Mouse (Mus musculus) thymus, adult 2 months (tissue): ENCODE results near the gene Slc39a7. TPM values are rescaled to one million over a fixed set of nuclear protein-coding genes. Genes with fewer than 3 reads are reported as not detected.

Source experiments
- DNase-seq: peaks from one replicate; pipeline ENCODE4 v3.0.0; 2021
- H3K27ac ChIP-seq: fragments of 200-500 bp; 2 replicates; pipeline ENCODE4 v1.5.1; 2012; ENCODE audit warnings: low read length, control low read depth; ENCODE audit not compliant: control insufficient read depth, insufficient read depth
- H3K27me3 ChIP-seq: fragments of 200-500 bp; 2 replicates; pipeline ENCODE4 v1.6.1; 2012; ENCODE audit warnings: mild to moderate bottlenecking, low read length, moderate library complexity, mixed read lengths; ENCODE audit not compliant: control insufficient read depth, insufficient read depth
- H3K36me3 ChIP-seq: fragments of 200-500 bp; 2 replicates; pipeline ENCODE4 v1.6.1; 2012; ENCODE audit warnings: mild to moderate bottlenecking, low read length, moderate library complexity; ENCODE audit not compliant: control insufficient read depth, insufficient read depth
- H3K4me1 ChIP-seq: fragments of 200-500 bp; replicated peaks from 2 replicates; pipeline ENCODE4 v1.6.1; 2012; ENCODE audit warnings: low read length; ENCODE audit not compliant: control insufficient read depth, insufficient read depth
- H3K4me3 ChIP-seq: fragments of 200-500 bp; 2 replicates; pipeline ENCODE4 v1.5.1; 2012; ENCODE audit warnings: mild to moderate bottlenecking, low read length, control low read depth, moderate library complexity; ENCODE audit not compliant: control insufficient read depth, insufficient read depth
- CTCF ChIP-seq: fragments of 200-500 bp; IDR thresholded peaks from 2 replicates; pipeline ENCODE4 v1.5.1; 2012; ENCODE audit warnings: mild to moderate bottlenecking, control low read depth, low read length, moderate library complexity, borderline replicate concordance; ENCODE audit not compliant: control insufficient read depth, poor library complexity, insufficient read depth; ENCODE audit errors: extremely low read depth
- POLR2A ChIP-seq: fragments of 200-500 bp; IDR thresholded peaks from 2 replicates; pipeline ENCODE4 v1.6.1; 2012; ENCODE audit warnings: mild to moderate bottlenecking, low read length, control low read depth, moderate library complexity; ENCODE audit not compliant: control insufficient read depth, poor library complexity, insufficient read depth; ENCODE audit errors: extremely low read depth
- WGBS: fragments of 180-500 bp; shearing (Covaris S2); methylation state at CpG from one replicate; pipeline ENCODE4 v1.1.7; 2018; 5-methylcytosine and 5-hydroxymethylcytosine counted together
- polyA plus RNA-seq: library from polyadenylated mRNA; depleted of rRNA; stranded (reverse); fragments of >200 nt; gene quantifications from 2 replicates; pipeline ENCODE4 v1.2.3, GENCODE M21; 2012

Gene Slc39a7
- polyA plus RNA-seq, 1 experiment = 195 TPM

- H3K4me1 ChIP-seq = peaks cover 7% of the 10 kb centered on the region
- no peak overlapping the region for H3K27ac ChIP-seq
- no peaks in the 10 kb centered on the region for H3K27me3 ChIP-seq
- TF ChIP-seq POLR2A = no peak
- TF ChIP-seq CTCF = no peak
- WGBS = 45% methylated on average over 3 of the region's 3 CpGs
- no peak overlapping the region for H3K4me3 ChIP-seq
- no peaks in the 10 kb centered on the region for H3K36me3 ChIP-seq
- no peak for DNase-seq
Measured at GRCm38 (mm10) chr17:34068864-34069263, 37.4 kb upstream of the Slc39a7 start.

GRCm38 (mm10) chr17:34057224-34057623 is 25.7 kb upstream of the Slc39a7 start:
- Histone ChIP-seq H3K27me3 (no peaks in the 10 kb centered on the region), H3K4me3 (no peak overlapping the region), H3K4me1 (peaks cover 5% of the 10 kb centered on the region; the same call in 1 of the 2 replicates), H3K27ac (no peak overlapping the region), H3K36me3 (no peaks in the 10 kb centered on the region)
- 46% methylated on average over 7 of the region's 7 CpGs for WGBS
- TF ChIP-seq POLR2A (no peak), CTCF (no peak)
- no peak for DNase-seq

DNA sequence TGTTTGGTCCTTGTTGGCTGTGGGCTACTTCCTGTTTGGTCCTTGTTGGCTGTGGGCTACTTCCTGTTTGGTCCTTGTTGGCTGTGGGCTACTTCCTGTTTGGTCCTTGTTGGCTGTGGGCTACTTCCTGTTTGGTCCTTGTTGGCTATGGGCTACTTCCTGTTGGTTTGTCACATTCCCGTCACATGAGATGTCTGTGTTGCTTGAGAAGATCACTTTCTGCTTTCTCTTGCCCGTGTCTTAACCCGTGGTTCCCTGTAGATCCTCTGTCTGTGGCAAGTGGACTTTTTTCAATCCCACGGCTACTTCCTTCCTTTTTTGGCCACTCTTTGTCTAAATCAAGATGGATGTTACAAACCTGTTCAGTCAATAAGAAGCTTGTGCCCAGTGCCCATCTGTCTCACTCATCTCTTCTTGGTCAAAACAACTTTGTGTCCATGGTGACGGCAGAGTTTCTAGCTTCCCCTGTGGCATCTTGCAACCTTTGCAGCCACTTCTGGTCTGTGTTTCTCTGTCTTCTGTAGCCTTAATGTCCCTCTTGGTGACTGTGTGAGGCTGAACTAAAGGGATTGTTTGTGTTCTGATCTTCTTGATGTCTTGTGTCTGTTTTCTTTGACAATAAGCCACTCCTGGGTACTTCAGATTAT is 16.0 kb upstream of the Slc39a7 start:
- no peak for DNase-seq
- Histone ChIP-seq H3K36me3 (no peaks in the 10 kb centered on the region), H3K4me1 (peaks cover 5% of the 10 kb centered on the region), H3K27me3 (no peaks in the 10 kb centered on the region), H3K4me3 (no peak overlapping the region), H3K27ac (no peak overlapping the region; the same call in 1 of the 2 replicates)
- 60% methylated on average over 5 of the region's 5 CpGs for WGBS
- TF ChIP-seq POLR2A (no peak), CTCF (no peak)

GRCm38 (mm10) chr17:34045941-34046340 is 14.5 kb upstream of the Slc39a7 start:
- Histone ChIP-seq H3K4me1 (peaks cover 11% of the 10 kb centered on the region), H3K27me3 (no peaks in the 10 kb centered on the region), H3K27ac (no peak overlapping the region), H3K36me3 (no peaks in the 10 kb centered on the region), H3K4me3 (no peak overlapping the region)
- no peak for DNase-seq
- TF ChIP-seq POLR2A (no peak), CTCF (no peak)
- 92% methylated on average over 14 of the region's 14 CpGs for whole genome bisulfite sequencing

- peaks cover 10% of the 10 kb centered on the region for H3K4me1 ChIP-seq
- H3K27me3 ChIP-seq = no peaks in the 10 kb centered on the region
- no peak for DNase-seq
- H3K4me3 ChIP-seq = no peak overlapping the region
- 41% methylated on average over 17 of the region's 17 CpGs for WGBS
- peaks cover 19% of the 10 kb centered on the region for H3K36me3 ChIP-seq
- H3K27ac ChIP-seq = no peak overlapping the region
- TF ChIP-seq CTCF (no peak), POLR2A (no peak)
Measured at GRCm38 (mm10) chr17:34039562-34040450, 8.3 kb upstream of the Slc39a7 start.

GRCm38 (mm10) chr17:34038878-34039561 is 7.5 kb upstream of the Slc39a7 start, which contains the start of gene Col11a2:
Gene Col11a2 (plus strand): TSS chr17:34039437.
- 30% methylated on average over 27 of the region's 28 CpGs for WGBS
- DNase-seq = no peak
- Histone ChIP-seq H3K27me3 (no peaks in the 10 kb centered on the region), H3K27ac (no peak within 1 kb of the TSS), H3K4me3 (no peak within 1 kb of the TSS), H3K4me1 (peaks cover 10% of the 10 kb centered on the region), H3K36me3 (peaks cover 19% of the 10 kb centered on the region)
- TF ChIP-seq POLR2A (no peak), CTCF (no peak)
